In genomic region chr6:86678341-86678740, GRCm38 (mm10) we compare ENCODE assay signal across 31 mouse cellular contexts. TPM values are rescaled to one million over a fixed set of nuclear protein-coding genes. Genes with fewer than 3 reads are reported as not detected.
DNase-seq lines count a peak whose midpoint lies in the region; ATAC-seq and TF ChIP-seq lines count a peak whose summit lies in the region.
"Had no signal": no experiment of that assay in that cellular context is flagged by ENCODE, and none has a peak within 500 bp of the region (broad histone marks: within the 10 kb centered on the region; RNA-seq: fewer than 3 reads in every experiment).

No protein-coding gene starts in this region.

- H3K4me1 ChIP-seq in neural tube, embryonic 11.5 days (ENCODE audit: control insufficient read depth, insufficient read depth, low read length): no peaks in the 10 kb centered on the region
- H3K4me1 ChIP-seq in kidney, embryonic 14.5 days (ENCODE audit: control insufficient read depth, insufficient read depth, low read length): peaks cover 7% of the 10 kb centered on the region; the same call in 1 of the 2 replicates
- H3K4me1 ChIP-seq: stomach, embryonic 15.5 days had no signal

- no peak for TF ChIP-seq CTCF in gastrocnemius, adult 2 months (IDR thresholded peaks at IDR 0.05)

- no peak overlapping the region for H3K4me3 ChIP-seq in neural tube, embryonic 11.5 days (ENCODE audit: low read depth, low read length)
- H3K4me3 ChIP-seq in kidney, embryonic 14.5 days (ENCODE audit: low read length): no peak overlapping the region
- no peak overlapping the region for H3K4me3 ChIP-seq in gastrocnemius, adult 2 months
- H3K4me3 ChIP-seq: embryonic facial prominence, embryonic 13.5 days; heart, embryonic 12.5 days; midbrain, embryonic 15.5 days; neural tube, embryonic 13.5 days; stomach, embryonic 15.5 days had no signal

- H3K27ac ChIP-seq in neural tube, embryonic 11.5 days (ENCODE audit: low read depth, low read length): peak overlapping the region; percentile 14; the same call in 1 of the 2 replicates
- peak overlapping the region; percentile 63; the same call in 1 of the 2 replicates for H3K27ac ChIP-seq in kidney, embryonic 14.5 days (ENCODE audit: low read depth, low read length)
- no peak overlapping the region for H3K27ac ChIP-seq in gastrocnemius, adult 2 months
- H3K27ac ChIP-seq: embryonic facial prominence, embryonic 13.5 days; hindbrain, embryonic 14.5 days; liver, embryonic 14.5 days; macrophage; midbrain, embryonic 15.5 days; neural tube, embryonic 13.5 days; stomach, embryonic 15.5 days had no signal

- no peak overlapping the region for H3K4me2 ChIP-seq in neural tube, embryonic 11.5 days (ENCODE audit: low read depth)
- H3K4me2 ChIP-seq in kidney, embryonic 14.5 days (replicated peaks; ENCODE audit: low read depth, low read length): no peak overlapping the region
- H3K4me2 ChIP-seq: embryonic facial prominence, embryonic 13.5 days; heart, embryonic 12.5 days; hindbrain, embryonic 14.5 days; midbrain, embryonic 15.5 days; neural tube, embryonic 13.5 days; stomach, embryonic 15.5 days had no signal

- H3K9me3 ChIP-seq in neural tube, embryonic 11.5 days (ENCODE audit: control insufficient read depth, low read length): no peaks in the 10 kb centered on the region
- H3K9me3 ChIP-seq in kidney, embryonic 14.5 days (ENCODE audit: control insufficient read depth, low read length): no peaks in the 10 kb centered on the region
- H3K9me3 ChIP-seq: embryonic facial prominence, embryonic 13.5 days; heart, embryonic 12.5 days; midbrain, embryonic 15.5 days; neural tube, embryonic 13.5 days; stomach, embryonic 15.5 days had no signal

- H3K9ac ChIP-seq in neural tube, embryonic 11.5 days (ENCODE audit: low read length): no peak overlapping the region
- no peak overlapping the region for H3K9ac ChIP-seq in kidney, embryonic 14.5 days (ENCODE audit: low read depth, low read length)
- H3K9ac ChIP-seq: embryonic facial prominence, embryonic 13.5 days; heart, embryonic 12.5 days; hindbrain, embryonic 14.5 days; liver, embryonic 14.5 days; midbrain, embryonic 15.5 days; neural tube, embryonic 13.5 days; stomach, embryonic 15.5 days had no signal

- intact Hi-C loops in gastrocnemius, adult 2 months (cut with DNase I): no loop called here

- ATAC-seq in neural tube, embryonic 11.5 days (ENCODE audit: insufficient read depth, low FRiP score, low TSS enrichment): no peak
- peak; percentile 90 for ATAC-seq in kidney, embryonic 14.5 days (ENCODE audit: low FRiP score, low TSS enrichment)
- ATAC-seq: forebrain, embryonic 16.5 days; midbrain, embryonic 15.5 days had no signal

- DNase-seq in neural tube, embryonic 11.5 days (ENCODE audit: low spot score): no peak
- no peak for DNase-seq in neural tube, embryonic 10.5 days (ENCODE audit: extremely low spot score, low spot score)
- peak; percentile 70 for DNase-seq in kidney, postnatal 14 days
- DNase-seq in layer of hippocampus, postnatal 10 days (ENCODE audit: low spot score in 2 of 2): no peak
- no peak for DNase-seq in gastrocnemius, postnatal 4 days (ENCODE audit: low spot score in 2 of 2)
- no peak for DNase-seq in gastrocnemius, adult 2 months
- DNase-seq in gastrocnemius, adult 18-20 months (ENCODE audit: low spot score): no peak
- DNase-seq: adrenal gland, postnatal 14 days; cerebellum, adult 11-12 months; cerebellum, adult 9-11 months; embryo, embryonic 11 days; gastrocnemius, postnatal 25 days; heart, adult 18-20 months; heart, postnatal 4 days; layer of hippocampus, adult 9-11 months; liver; lung, adult 2 months; lung, postnatal 10 days; right cerebral cortex, postnatal 4 days had no signal

- WGBS in neural tube, embryonic 11.5 days: 53% methylated on average over 6 of the region's 6 CpGs
- WGBS in kidney, embryonic 14.5 days: 23% methylated on average over 6 of the region's 6 CpGs

- peaks cover 16% of the 10 kb centered on the region for H3K36me3 ChIP-seq in neural tube, embryonic 11.5 days (ENCODE audit: control insufficient read depth, insufficient read depth, low read length)
- peaks cover 84% of the 10 kb centered on the region for H3K36me3 ChIP-seq in kidney, embryonic 14.5 days (ENCODE audit: control insufficient read depth, insufficient read depth, low read length)

- H3K27me3 ChIP-seq in neural tube, embryonic 11.5 days (ENCODE audit: control insufficient read depth, insufficient read depth, low read length): no peaks in the 10 kb centered on the region
- no peaks in the 10 kb centered on the region for H3K27me3 ChIP-seq in kidney, embryonic 14.5 days (ENCODE audit: control insufficient read depth, insufficient read depth, low read length)
- H3K27me3 ChIP-seq: embryonic facial prominence, embryonic 13.5 days; heart, embryonic 12.5 days; midbrain, embryonic 15.5 days; neural tube, embryonic 13.5 days; stomach, embryonic 15.5 days had no signal

RNA-seq across cellular contexts. Expression of gene Snrnp27, which starts 6.0 kb away (rescaled TPM):
- 115 and 130 TPM in 2 replicates for polyA plus RNA-seq in neural tube, embryonic 11.5 days (2014; fragmentation: Nextera tagmentation; extraction: Ambion mirVana)
- 125 and 142 TPM in 2 replicates for polyA plus RNA-seq in kidney, embryonic 14.5 days (2014; fragmentation: Nextera tagmentation; extraction: Ambion mirVana)
- 10 to 100 TPM; 56.4 to 63.5 TPM for total RNA-seq in layer of hippocampus, postnatal 10 days (2021)
- total RNA-seq in gastrocnemius, postnatal 4 days (2021): 10 to 100 TPM; 80.8 to 86.3 TPM
- 10 to 100 TPM; 71.7 to 87.0 TPM for total RNA-seq in gastrocnemius, adult 2 months (2021)
- 10 to 100 TPM; 77.6 to 78.6 TPM for total RNA-seq in gastrocnemius, adult 18-20 months (2021)

RNA-seq across cellular contexts. Expression of gene Mxd1, which starts 9.4 kb away (rescaled TPM):
- polyA plus RNA-seq in neural tube, embryonic 11.5 days (2014; fragmentation: Nextera tagmentation; extraction: Ambion mirVana): 21.2 and 24.8 TPM in 2 replicates
- polyA plus RNA-seq in kidney, embryonic 14.5 days (2014; fragmentation: Nextera tagmentation; extraction: Ambion mirVana): 5.4 and 8.8 TPM in 2 replicates
- total RNA-seq in layer of hippocampus, postnatal 10 days (2021): 10 to 100 TPM; 15.1 to 16.4 TPM
- total RNA-seq in gastrocnemius, postnatal 4 days (2021): 1 to 10 TPM; 6.7 to 9.8 TPM
- 1 to 10 TPM; 2.6 to 3.9 TPM for total RNA-seq in gastrocnemius, adult 2 months (2021)
- total RNA-seq in gastrocnemius, adult 18-20 months (2021): 1 to 10 TPM; 2.6 TPM

RNA-seq across cellular contexts. Expression of gene Asprv1, which starts 50.4 kb away (rescaled TPM):
- 0.35 and 0.64 TPM in 2 replicates for polyA plus RNA-seq in neural tube, embryonic 11.5 days (2014; fragmentation: Nextera tagmentation; extraction: Ambion mirVana)
- 0.50 and 0.61 TPM in 2 replicates for polyA plus RNA-seq in kidney, embryonic 14.5 days (2014; fragmentation: Nextera tagmentation; extraction: Ambion mirVana)
- 1 to 10 TPM in 1 of 2 experiments, under 1 TPM in 1; 0.91 to 1.6 TPM for total RNA-seq in layer of hippocampus, postnatal 10 days (2021)
- under 1 TPM; 0.42 to 0.67 TPM for total RNA-seq in gastrocnemius, postnatal 4 days (2021)
- total RNA-seq in gastrocnemius, adult 2 months (2021): not detected
- not detected for total RNA-seq in gastrocnemius, adult 18-20 months (2021)
- total RNA-seq: adrenal gland, postnatal 14 days; gastrocnemius, postnatal 25 days; heart, adult 18-20 months; megakaryocyte-erythroid progenitor cell, adult 5-6 weeks; MEL had no signal

RNA-seq across cellular contexts. Expression of gene Gmcl1, which starts 54.8 kb away (rescaled TPM):
- 52.9 and 56.1 TPM in 2 replicates for polyA plus RNA-seq in neural tube, embryonic 11.5 days (2014; fragmentation: Nextera tagmentation; extraction: Ambion mirVana)
- polyA plus RNA-seq in kidney, embryonic 14.5 days (2014; fragmentation: Nextera tagmentation; extraction: Ambion mirVana): 27.0 and 38.3 TPM in 2 replicates
- 10 to 100 TPM; 37.9 to 40.2 TPM for total RNA-seq in layer of hippocampus, postnatal 10 days (2021)
- total RNA-seq in gastrocnemius, postnatal 4 days (2021): 1 to 10 TPM; 7.4 to 8.4 TPM
- 1 to 10 TPM; 2.6 to 3.2 TPM for total RNA-seq in gastrocnemius, adult 2 months (2021)
- 1 to 10 TPM; 1.9 to 2.2 TPM for total RNA-seq in gastrocnemius, adult 18-20 months (2021)
